Mouse (Mus musculus): ENCODE data around the gene 1810037I17Rik. TPM values are rescaled to one million over a fixed set of nuclear protein-coding genes. Genes with fewer than 3 reads are reported as not detected.

The 1810037I17Rik gene
- total and polyA plus RNA-seq, 3 experiments, result 47.3 to 64.9 TPM; not detected in 1

DNA sequence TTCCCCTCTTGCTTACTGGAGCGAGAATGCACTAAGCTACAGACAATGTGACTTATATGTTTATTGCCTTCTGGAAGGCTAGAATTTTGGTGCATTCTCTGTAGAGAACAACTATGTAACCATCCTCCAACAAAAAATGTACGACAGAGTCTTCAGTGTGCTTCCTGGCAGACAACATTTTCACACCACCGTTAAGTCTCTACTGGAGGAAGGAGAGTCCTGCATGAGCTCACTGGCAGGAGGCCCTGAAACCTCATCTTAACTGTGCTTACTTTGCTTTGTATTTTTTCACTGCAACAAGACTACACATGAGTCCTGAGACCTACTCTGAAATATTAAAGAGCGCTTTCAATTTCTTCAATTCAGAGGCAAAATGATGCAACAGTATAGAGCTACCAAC lies 51.4 kb downstream of the 1810037I17Rik start:
- Histone ChIP-seq H3K79me2 (ENCODE audit: control insufficient read depth, insufficient read depth, low read length, poor library complexity) (no peaks in the 10 kb centered on the region), H3K36me3 (ENCODE audit: control insufficient read depth in 1 of 2, insufficient read depth in 2 of 2, low read length in 2 of 2) (no peaks in the 10 kb centered on the region), H3K9ac (ENCODE audit: control insufficient read depth, low read depth, low read length, poor library complexity, severe bottlenecking) (no peak overlapping the region), H3K4me1 (ENCODE audit: control insufficient read depth in 1 of 2, insufficient read depth in 2 of 2, low read length in 2 of 2) (no peaks in the 10 kb centered on the region; a peak in 1 of 4 replicates), H3K4me3 (ENCODE audit: control insufficient read depth in 1 of 2, insufficient read depth in 1 of 2, low read depth in 2 of 2, low read length in 2 of 2) (no peak overlapping the region), H3K27ac (ENCODE audit: control insufficient read depth, low read depth, low read length) (no peak overlapping the region), H3K9me3 (replicated peaks; ENCODE audit: insufficient read depth, low read length) (no peaks in the 10 kb centered on the region), H3K27me3 (ENCODE audit: control insufficient read depth in 1 of 2, insufficient read depth in 2 of 2, low read length in 2 of 2) (no peaks in the 10 kb centered on the region)
- DNase-seq (ENCODE audit: low read depth, low spot score), result no peak
- TF ChIP-seq TCF12 (IDR thresholded peaks at IDR 0.05; ENCODE audit: low read depth, low read length), result no peak
- TF ChIP-seq JUND (IDR thresholded peaks at IDR 0.05; ENCODE audit: low read depth, low read length), result no peak
- no peak for TF ChIP-seq BHLHE40 (IDR thresholded peaks at IDR 0.05; ENCODE audit: borderline replicate concordance, low read depth, low read length)
- TF ChIP-seq CTCF (IDR thresholded peaks at IDR 0.05 in 2 of 3, conservative IDR thresholded peaks at IDR 0.05 in 1 of 3; ENCODE audit: control insufficient read depth in 1 of 3, insufficient read depth in 1 of 3, low read depth in 2 of 3, low read length in 3 of 3, poor library complexity in 1 of 3, severe bottlenecking in 1 of 3), result no peak
- no peak for TF ChIP-seq ELF1 (IDR thresholded peaks at IDR 0.05; ENCODE audit: low read depth, low read length)
- no peak for TF ChIP-seq NELFE (IDR thresholded peaks at IDR 0.05; ENCODE audit: low read depth, low read length)
- TF ChIP-seq ETS1 (IDR thresholded peaks at IDR 0.05; ENCODE audit: low read depth, low read length), result no peak
- TF ChIP-seq POLR2A (IDR thresholded peaks at IDR 0.05; ENCODE audit: control insufficient read depth in 1 of 2, insufficient read depth in 1 of 2, low read depth in 1 of 2, low read length in 2 of 2, poor library complexity in 1 of 2), result no peak
- TF ChIP-seq USF1 (IDR thresholded peaks at IDR 0.05; ENCODE audit: low read depth, low read length), result no peak
- TF ChIP-seq TAL1 (IDR thresholded peaks at IDR 0.05; ENCODE audit: low read length), result no peak

Other genes starting within 250 kb of the 1810037I17Rik start
- gene Pde5a, start 195.3 kb upstream of the 1810037I17Rik start, total RNA-seq (2012; rRNA removed), result not detected in 2 replicates
- not detected for gene Pde5a, start 195.3 kb upstream of the 1810037I17Rik start, polyA plus RNA-seq (2012; ENCODE audit: insufficient read depth in 1 of 2, insufficient read length in 2 of 2, low read depth in 1 of 2, low replicate concordance in 2 of 2, missing spikeins in 1 of 2)
- gene Fabp2, start 29.1 kb upstream of the 1810037I17Rik start, total RNA-seq (2012; rRNA removed), result not detected in 2 replicates
- not detected for gene Fabp2, start 29.1 kb upstream of the 1810037I17Rik start, polyA plus RNA-seq (2012; ENCODE audit: insufficient read depth in 1 of 2, insufficient read length in 2 of 2, low read depth in 1 of 2, low replicate concordance in 2 of 2, missing spikeins in 1 of 2)
- not detected in 2 replicates for gene Gm10959, start 4.8 kb upstream of the 1810037I17Rik start, total RNA-seq (2012; rRNA removed)
- not detected for gene Gm10959, start 4.8 kb upstream of the 1810037I17Rik start, polyA plus RNA-seq (2012; ENCODE audit: insufficient read depth in 1 of 2, insufficient read length in 2 of 2, low read depth in 1 of 2, low replicate concordance in 2 of 2, missing spikeins in 1 of 2)
- 2.0 and 2.6 TPM in 2 replicates for gene Usp53, start 60.3 kb downstream of the 1810037I17Rik start, total RNA-seq (2012; rRNA removed)
- 1 to 10 TPM in 1 of 2 experiments, not detected in 1; 2.7 TPM for gene Usp53, start 60.3 kb downstream of the 1810037I17Rik start, polyA plus RNA-seq (2012; ENCODE audit: insufficient read depth in 1 of 2, insufficient read length in 2 of 2, low read depth in 1 of 2, low replicate concordance in 2 of 2, missing spikeins in 1 of 2)
- not detected in 2 replicates for gene Myoz2, start 110.8 kb downstream of the 1810037I17Rik start, total RNA-seq (2012; rRNA removed)
- gene Myoz2, start 110.8 kb downstream of the 1810037I17Rik start, polyA plus RNA-seq (2012; ENCODE audit: insufficient read depth in 1 of 2, insufficient read length in 2 of 2, low read depth in 1 of 2, low replicate concordance in 2 of 2, missing spikeins in 1 of 2), result not detected

Data from MEL (cell line).